Mouse (Mus musculus): ENCODE results near the gene Sult2a1.
"Not testable (repeated sequence)": the region's sequence is repeated elsewhere in the genome, so short reads cannot be mapped to it uniquely, and the experiment has no call there.

Sult2a1 gene

DNA sequence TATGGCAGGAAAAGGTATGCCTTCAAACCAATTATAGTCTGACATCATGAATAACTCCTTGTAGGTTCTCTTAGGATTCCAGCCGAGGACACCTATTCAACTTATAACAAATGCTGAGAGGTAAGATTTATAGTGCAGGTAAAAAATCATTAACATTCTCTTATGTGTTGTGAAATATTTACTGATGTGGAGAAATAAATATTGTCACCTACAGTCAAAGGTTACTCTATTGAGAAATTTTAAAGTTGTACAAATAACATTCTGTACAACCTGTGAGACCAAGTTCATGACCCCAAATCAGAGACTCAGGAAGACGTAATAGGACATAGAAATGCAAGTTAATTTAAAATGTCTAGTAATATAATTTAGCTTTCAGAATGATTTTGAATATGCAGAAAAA is at the start of gene Sult2a1:
Sult2a1 (minus strand) TSS at position 101 of the 400 bp plus-strand sequence.
- not testable (repeated sequence) for DNase-seq (ENCODE audit: low spot score)

DNA sequence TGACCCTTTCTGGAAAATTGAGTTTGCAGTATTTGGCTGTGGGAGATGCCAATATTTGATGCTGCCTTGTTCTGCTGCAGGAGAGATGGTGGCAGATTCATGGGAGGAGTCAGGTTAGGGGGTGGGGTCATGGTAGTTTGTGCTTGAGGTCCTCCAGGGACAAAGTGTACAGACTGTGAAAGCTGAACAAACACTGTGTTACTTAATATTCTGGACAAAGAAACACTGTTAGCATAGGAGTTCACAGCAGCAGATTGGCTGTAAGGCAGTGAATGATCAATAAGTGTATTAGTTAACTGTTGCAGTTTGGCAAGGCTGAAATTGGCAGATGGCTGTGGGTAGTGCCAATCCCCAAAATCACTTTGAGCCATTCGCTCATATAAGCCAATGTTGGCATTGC is 23.3 kb downstream of the Sult2a1 start:
- no peak for DNase-seq (ENCODE audit: low spot score)

Measured in MN1 (cell line).